Mouse (Mus musculus): ENCODE data around the gene Corin. TPM values are rescaled to one million over a fixed set of nuclear protein-coding genes. Genes with fewer than 3 reads are reported as not detected.

Gene Corin
- total and polyA plus RNA-seq, 2 experiments, result 0.46 TPM; not detected in 1

- H3K27me3 ChIP-seq (ENCODE audit: control insufficient read depth, insufficient read depth, low read length), result no peaks in the 10 kb centered on the region
- peaks cover 19% of the 10 kb centered on the region for H3K36me3 ChIP-seq (ENCODE audit: control insufficient read depth, insufficient read depth, low read length)
- 93% methylated on average over 10 of the region's 10 CpGs for WGBS
Observed at GRCm38 (mm10) chr5:72257084-72257483, 247.2 kb downstream of the Corin start.

GRCm38 (mm10) chr5:72254958-72255357 is 249.3 kb downstream of the Corin start:
- no peaks in the 10 kb centered on the region for H3K4me1 ChIP-seq (ENCODE audit: control insufficient read depth, insufficient read depth, low read length)
- 96% methylated on average over 10 of the region's 10 CpGs for WGBS
- peaks cover 18% of the 10 kb centered on the region for H3K36me3 ChIP-seq (ENCODE audit: control insufficient read depth, insufficient read depth, low read length)
- DNase-seq (ENCODE audit: extremely low read depth, low read depth, low spot score), result no peak
- no peaks in the 10 kb centered on the region for H3K27me3 ChIP-seq (ENCODE audit: control insufficient read depth, insufficient read depth, low read length)
- H3K79me2 ChIP-seq (ENCODE audit: control insufficient read depth, insufficient read depth, low read length), result no peaks in the 10 kb centered on the region
- no peak for TF ChIP-seq POLR2A (IDR thresholded peaks at IDR 0.05; ENCODE audit: extremely low read depth, insufficient read depth, low read length)
- TF ChIP-seq CTCF (IDR thresholded peaks at IDR 0.05; ENCODE audit: low read depth, low read length), result no peak
- no peak overlapping the region for H3K4me3 ChIP-seq (ENCODE audit: insufficient read depth, low read depth, low read length)
- no peak overlapping the region for H3K9ac ChIP-seq (ENCODE audit: low read depth, low read length)
- H3K27ac ChIP-seq (replicated peaks; ENCODE audit: insufficient read depth, low read depth, low read length), result no peak overlapping the region

More at GRCm38 (mm10) chr5:72257084-72257483, 247.2 kb downstream of the Corin start:
- Histone ChIP-seq H3K4me1 (ENCODE audit: control insufficient read depth, insufficient read depth, low read length) (no peaks in the 10 kb centered on the region), H3K9ac (ENCODE audit: low read depth, low read length) (no peak overlapping the region), H3K4me3 (ENCODE audit: insufficient read depth, low read depth, low read length) (no peak overlapping the region), H3K27ac (replicated peaks; ENCODE audit: insufficient read depth, low read depth, low read length) (no peak overlapping the region), H3K79me2 (ENCODE audit: control insufficient read depth, insufficient read depth, low read length) (no peaks in the 10 kb centered on the region)
- DNase-seq (ENCODE audit: extremely low read depth, low read depth, low spot score), result no peak
- TF ChIP-seq POLR2A (IDR thresholded peaks at IDR 0.05; ENCODE audit: extremely low read depth, insufficient read depth, low read length), result no peak
- no peak for TF ChIP-seq CTCF (IDR thresholded peaks at IDR 0.05; ENCODE audit: low read depth, low read length)

DNA sequence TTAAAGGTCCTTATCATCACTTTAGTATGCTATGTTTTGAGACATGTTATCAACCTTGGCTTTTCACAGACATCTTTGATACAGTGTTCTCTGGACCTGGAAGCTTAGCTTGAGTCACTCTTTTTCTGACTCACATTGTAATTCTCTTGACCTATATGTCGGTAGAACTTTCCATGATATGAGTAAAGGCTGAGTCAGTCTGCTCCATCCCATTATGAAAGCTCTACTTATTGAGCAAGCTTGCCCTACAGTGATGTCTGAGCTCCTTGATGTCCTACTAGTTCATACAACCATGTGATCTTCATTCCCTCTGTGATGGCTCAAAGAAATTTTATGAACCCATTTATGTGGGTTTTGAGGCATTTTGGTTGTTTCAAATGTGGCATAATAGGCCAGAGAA is 254.1 kb downstream of the Corin start:
- WGBS, result 78% methylated on average over 1 of the region's 1 CpGs
- Histone ChIP-seq H3K79me2 (ENCODE audit: control insufficient read depth, insufficient read depth, low read length) (no peaks in the 10 kb centered on the region), H3K27ac (replicated peaks; ENCODE audit: insufficient read depth, low read depth, low read length) (no peak overlapping the region), H3K36me3 (ENCODE audit: control insufficient read depth, insufficient read depth, low read length) (peaks cover 20% of the 10 kb centered on the region), H3K4me3 (ENCODE audit: insufficient read depth, low read depth, low read length) (no peak overlapping the region), H3K9ac (ENCODE audit: low read depth, low read length) (no peak overlapping the region), H3K4me1 (ENCODE audit: control insufficient read depth, insufficient read depth, low read length) (no peaks in the 10 kb centered on the region), H3K27me3 (ENCODE audit: control insufficient read depth, insufficient read depth, low read length) (no peaks in the 10 kb centered on the region)
- no peak for DNase-seq (ENCODE audit: extremely low read depth, low read depth, low spot score)
- TF ChIP-seq CTCF (IDR thresholded peaks at IDR 0.05; ENCODE audit: low read depth, low read length) (no peak), POLR2A (IDR thresholded peaks at IDR 0.05; ENCODE audit: extremely low read depth, insufficient read depth, low read length) (no peak)

Other genes starting within 250 kb of the Corin start
- 6.9 and 9.7 TPM in 2 replicates for gene Nfxl1, start 55.2 kb upstream of the Corin start, total RNA-seq (2014; rRNA removed)
- 3.3 and 6.0 TPM in 2 replicates for gene Nfxl1, start 55.2 kb upstream of the Corin start, polyA plus RNA-seq (2012; rRNA removed)
- not detected in 2 replicates for gene Zar1, start 76.8 kb upstream of the Corin start, total RNA-seq (2014; rRNA removed)
- gene Zar1, start 76.8 kb upstream of the Corin start, polyA plus RNA-seq (2012; rRNA removed), result not detected in 2 replicates
- not detected in 2 replicates for gene Gm5868, start 83.1 kb upstream of the Corin start, total RNA-seq (2014; rRNA removed)
- not detected in 2 replicates for gene Gm5868, start 83.1 kb upstream of the Corin start, polyA plus RNA-seq (2012; rRNA removed)
- gene Cnga1, start 139.8 kb upstream of the Corin start, total RNA-seq (2014; rRNA removed), result not detected in 2 replicates
- 0.04 TPM in 1 of 2 replicates, not detected in the other for gene Cnga1, start 139.8 kb upstream of the Corin start, polyA plus RNA-seq (2012; rRNA removed)
- 22.1 and 36.8 TPM in 2 replicates for gene Nipal1, start 143.3 kb upstream of the Corin start, total RNA-seq (2014; rRNA removed)
- gene Nipal1, start 143.3 kb upstream of the Corin start, polyA plus RNA-seq (2012; rRNA removed), result 3.0 and 5.2 TPM in 2 replicates
- 0.20 and 0.46 TPM in 2 replicates for gene Txk, start 248.3 kb upstream of the Corin start, total RNA-seq (2014; rRNA removed)
- gene Txk, start 248.3 kb upstream of the Corin start, polyA plus RNA-seq (2012; rRNA removed), result 0.15 and 0.22 TPM in 2 replicates

Data from liver, adult 2 months (tissue).